Mouse (Mus musculus) cerebellum, adult 2 months (tissue): ENCODE measurements at regions not wholly inside any gene's neighbourhood (a gene's known extent, or its start where the extent isn't known, plus 50 kb on each side); places are given as distances from the start of the nearest gene placed in this dataset.

Source experiments
- CTCF ChIP-seq: fragments of 200-500 bp; IDR thresholded peaks from 2 replicates; pipeline ENCODE4 v1.5.1; 2011; ENCODE audit warnings: low read depth, mild to moderate bottlenecking, control low read depth, low read length, moderate library complexity, borderline replicate concordance; ENCODE audit not compliant: insufficient read depth
- POLR2A ChIP-seq: fragments of 200-500 bp; IDR thresholded peaks from 2 replicates; pipeline ENCODE4 v1.6.1; 2011; ENCODE audit warnings: low read length, control low read depth, borderline replicate concordance; ENCODE audit not compliant: insufficient read depth

DNA sequence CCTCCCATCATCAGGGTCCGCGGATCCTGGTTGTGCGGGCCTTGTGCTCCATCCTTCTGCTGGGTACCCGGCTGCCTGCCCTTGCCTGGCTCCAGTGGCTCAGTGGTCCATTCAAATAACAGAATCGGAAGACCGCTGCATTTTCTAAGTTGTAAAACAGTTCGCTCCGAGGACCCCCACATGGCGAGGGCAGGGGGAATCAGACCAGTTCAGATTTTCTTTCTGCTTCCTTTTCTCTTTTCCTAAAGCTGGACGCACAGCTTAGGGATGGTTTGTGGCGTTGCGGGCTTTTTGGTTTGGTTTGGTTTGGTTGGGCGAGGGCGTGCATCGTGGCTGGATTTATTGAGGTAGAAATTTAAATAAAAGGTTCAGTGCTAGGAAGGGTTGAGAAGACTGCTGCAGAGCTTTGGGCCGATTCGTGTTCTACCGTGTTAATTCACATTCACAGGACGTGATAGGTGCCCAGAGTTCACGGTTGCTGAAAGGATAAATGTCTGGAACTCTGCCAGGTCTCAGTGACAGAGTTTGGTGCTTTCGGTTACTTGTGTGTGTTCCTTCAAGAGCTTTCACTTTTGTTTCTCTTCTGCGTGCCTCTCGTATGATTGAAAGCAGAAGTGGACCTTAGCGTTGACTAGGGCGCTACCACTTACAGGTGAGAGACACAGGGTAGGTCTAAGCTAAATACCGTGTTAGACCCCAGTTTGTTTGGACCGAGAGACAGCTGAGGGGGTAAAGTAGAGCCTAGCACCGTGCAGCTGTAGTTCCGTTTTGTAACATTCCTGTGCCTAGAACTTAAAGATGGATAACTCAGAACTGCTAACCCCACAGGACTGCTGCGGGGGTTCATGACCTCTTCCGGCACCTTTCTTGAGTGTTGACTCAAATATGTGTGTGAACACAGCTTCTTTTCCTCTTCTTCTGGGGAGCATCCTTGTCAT is 61.9 kb upstream of the Ak4 start:
- TF ChIP-seq POLR2A (no peak), CTCF (no peak)
